ENCODE assay signal across 8 mouse cellular contexts in the genomic region with DNA sequence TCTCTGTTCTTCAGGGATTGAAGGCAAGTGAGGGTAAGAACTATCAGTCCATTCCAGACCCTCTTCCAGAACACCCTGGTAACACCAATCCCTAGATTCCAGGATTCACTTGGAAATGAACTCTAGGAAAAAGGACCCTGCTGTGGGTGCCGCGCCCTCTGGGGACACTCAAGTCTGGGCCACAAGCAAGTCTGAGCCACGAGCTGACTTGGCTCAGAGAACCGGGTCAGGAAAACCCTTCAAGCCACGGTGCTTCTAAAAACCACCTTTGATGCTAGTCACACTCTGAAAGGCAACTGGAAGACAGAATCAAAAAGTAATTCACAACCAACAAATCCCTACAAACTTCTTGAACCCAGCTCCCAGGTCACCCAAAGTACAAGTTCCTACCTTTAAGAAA. TPM values are rescaled to one million over a fixed set of nuclear protein-coding genes. Genes with fewer than 3 reads are reported as not detected.
DNase-seq lines count a peak whose midpoint lies in the region; ATAC-seq and TF ChIP-seq lines count a peak whose summit lies in the region.

No protein-coding gene starts in this region.

- no peak for ATAC-seq in lung, embryonic 14.5 days (ENCODE audit: insufficient read depth)
- ATAC-seq in embryonic facial prominence, embryonic 15.5 days (ENCODE audit: insufficient number of reproducible peaks, low FRiP score, low TSS enrichment, low read depth), result no peak
- no peak for ATAC-seq in limb, embryonic 11.5 days (ENCODE audit: insufficient number of reproducible peaks, low FRiP score, low TSS enrichment, low read depth)

- peak overlapping the region; percentile 71 for H3K9ac ChIP-seq in lung, embryonic 14.5 days
- H3K9ac ChIP-seq in embryonic facial prominence, embryonic 15.5 days, result peak overlapping the region; percentile 62
- H3K9ac ChIP-seq in limb, embryonic 11.5 days (ENCODE audit: low read length), result peak overlapping the region; percentile 80; the same call in 1 of the 2 replicates

- H3K4me3 ChIP-seq in lung, embryonic 14.5 days (ENCODE audit: low read depth, low read length), result peak overlapping the region; percentile 67
- peak overlapping the region; percentile 88 for H3K4me3 ChIP-seq in embryonic facial prominence, embryonic 15.5 days (replicated peaks)
- peak overlapping the region; percentile 70 for H3K4me3 ChIP-seq in limb, embryonic 11.5 days (ENCODE audit: low read depth, low read length)
- peak overlapping the region; percentile 93 for H3K4me3 ChIP-seq in olfactory bulb, adult 2 months (ENCODE audit: insufficient read depth, low read depth, low read length)

- TF ChIP-seq CTCF in lung, embryonic 14.5 days (IDR thresholded peaks at IDR 0.05; ENCODE audit: low read depth), result no peak
- no peak for TF ChIP-seq CTCF in olfactory bulb, adult 2 months (IDR thresholded peaks at IDR 0.05; ENCODE audit: insufficient read depth, low read depth, low read length)

- under 1% methylated on average over 5 of the region's 5 CpGs for WGBS in lung, embryonic 14.5 days
- WGBS in embryonic facial prominence, embryonic 15.5 days, result 12% methylated on average over 5 of the region's 5 CpGs
- WGBS in limb, embryonic 11.5 days, result 20% methylated on average over 5 of the region's 5 CpGs
- 12% methylated on average over 5 of the region's 5 CpGs for WGBS in olfactory bulb, adult 2 months

- peak; percentile 52 for DNase-seq in lung, embryonic 14.5 days
- DNase-seq in lung, postnatal 10 days, result no peak
- DNase-seq in limb, embryonic 11.5 days (ENCODE audit: low spot score), result no peak
- DNase-seq in spleen, adult 12 weeks (ENCODE audit: low spot score), result no peak
- DNase-seq in right cerebral cortex, postnatal 14 days, result no peak
- no peak for DNase-seq in spleen, postnatal 10 days (ENCODE audit: low spot score in 2 of 2)

- no peak for TF ChIP-seq POLR2A in olfactory bulb, adult 2 months (IDR thresholded peaks at IDR 0.05; ENCODE audit: insufficient read depth, low read depth, low read length)

- H3K27me3 ChIP-seq in lung, embryonic 14.5 days (ENCODE audit: insufficient read depth, low read length), result no peaks in the 10 kb centered on the region
- 0 out of 2 replicates have a peak, but pooled peaks cover 3% of the 10 kb centered on the region for H3K27me3 ChIP-seq in embryonic facial prominence, embryonic 15.5 days
- H3K27me3 ChIP-seq in limb, embryonic 11.5 days (ENCODE audit: control insufficient read depth, insufficient read depth, low read length), result no peaks in the 10 kb centered on the region

- H3K27ac ChIP-seq in lung, embryonic 14.5 days (ENCODE audit: low read depth), result peak overlapping the region; percentile 78; the same call in 1 of the 2 replicates
- peak overlapping the region; percentile 81 for H3K27ac ChIP-seq in embryonic facial prominence, embryonic 15.5 days (replicated peaks)
- H3K27ac ChIP-seq in limb, embryonic 11.5 days (replicated peaks; ENCODE audit: low read depth, low read length), result no peak overlapping the region
- H3K27ac ChIP-seq in olfactory bulb, adult 2 months (ENCODE audit: insufficient read depth, low read depth, low read length), result peak overlapping the region; percentile 7; the same call in 1 of the 2 replicates

- H3K36me3 ChIP-seq in lung, embryonic 14.5 days (ENCODE audit: insufficient read depth), result peaks cover 20% of the 10 kb centered on the region
- peaks cover 7% of the 10 kb centered on the region; the same call in 1 of the 2 replicates for H3K36me3 ChIP-seq in embryonic facial prominence, embryonic 15.5 days
- no peaks in the 10 kb centered on the region for H3K36me3 ChIP-seq in limb, embryonic 11.5 days (ENCODE audit: control insufficient read depth, insufficient read depth, low read length)

- H3K9me3 ChIP-seq in lung, embryonic 14.5 days (ENCODE audit: low read depth, low read length), result no peaks in the 10 kb centered on the region
- H3K9me3 ChIP-seq in embryonic facial prominence, embryonic 15.5 days (replicated peaks), result no peaks in the 10 kb centered on the region
- H3K9me3 ChIP-seq in limb, embryonic 11.5 days (ENCODE audit: control insufficient read depth, low read length), result no peaks in the 10 kb centered on the region

- peaks cover 17% of the 10 kb centered on the region for H3K4me1 ChIP-seq in lung, embryonic 14.5 days (ENCODE audit: insufficient read depth)
- H3K4me1 ChIP-seq in embryonic facial prominence, embryonic 15.5 days, result peaks cover 33% of the 10 kb centered on the region
- H3K4me1 ChIP-seq in limb, embryonic 11.5 days (ENCODE audit: control insufficient read depth, insufficient read depth, low read length), result peaks cover 8% of the 10 kb centered on the region; the same call in 1 of the 2 replicates
- H3K4me1 ChIP-seq in olfactory bulb, adult 2 months (ENCODE audit: control insufficient read depth, insufficient read depth, low read length), result peaks cover 33% of the 10 kb centered on the region

- H3K4me2 ChIP-seq in lung, embryonic 14.5 days, result peak overlapping the region; percentile 65
- peak overlapping the region; percentile 77 for H3K4me2 ChIP-seq in embryonic facial prominence, embryonic 15.5 days (replicated peaks)
- peak overlapping the region; percentile 81 for H3K4me2 ChIP-seq in limb, embryonic 11.5 days (ENCODE audit: low read depth, severe bottlenecking)

RNA-seq across cellular contexts. Expression of gene Ralb, which starts 0.8 kb away (rescaled TPM):
- polyA plus RNA-seq in lung, embryonic 14.5 days (2014; fragmentation: Nextera tagmentation; extraction: Ambion mirVana), result 219 and 221 TPM in 2 replicates
- polyA plus RNA-seq in embryonic facial prominence, embryonic 15.5 days (2015; fragmentation: Nextera tagmentation; extraction: Ambion mirVana), result 119 and 121 TPM in 2 replicates
- polyA plus RNA-seq in limb, embryonic 11.5 days (2014; fragmentation: Nextera tagmentation; extraction: Ambion mirVana), result 85.5 and 91.0 TPM in 2 replicates
- polyA plus RNA-seq in olfactory bulb, adult 2 months (2012; ENCODE audit: insufficient read depth, insufficient read length, low replicate concordance, missing spikeins), result not detected in 2 replicates

RNA-seq across cellular contexts. Expression of gene Tmem185b, which starts 22.2 kb away (rescaled TPM):
- polyA plus RNA-seq in lung, embryonic 14.5 days (2014; fragmentation: Nextera tagmentation; extraction: Ambion mirVana), result 32.4 and 33.2 TPM in 2 replicates
- polyA plus RNA-seq in embryonic facial prominence, embryonic 15.5 days (2015; fragmentation: Nextera tagmentation; extraction: Ambion mirVana), result 23.3 and 23.5 TPM in 2 replicates
- polyA plus RNA-seq in limb, embryonic 11.5 days (2014; fragmentation: Nextera tagmentation; extraction: Ambion mirVana), result 21.1 and 24.2 TPM in 2 replicates
- not detected in 2 replicates for polyA plus RNA-seq in olfactory bulb, adult 2 months (2012; ENCODE audit: insufficient read depth, insufficient read length, low replicate concordance, missing spikeins)
